Mouse (Mus musculus) left cerebral cortex, postnatal 4 days (tissue): ENCODE measurements around the gene Tapbpl. TPM values are rescaled to one million over a fixed set of nuclear protein-coding genes. Genes with fewer than 3 reads are reported as not detected.
A peak's percentile ranks its signal among the peaks of the same experiment; 100 is the strongest.

Experiments used
- DNase-seq: peaks from one replicate; pipeline ENCODE4 v3.0.0-alpha.2; 2022
- intact Hi-C: fragments of 180-260 bp; cut with DNase I; formaldehyde crosslinking; loops from one replicate; pipeline ENCODE4 v1.15.1; 2025
- total RNA-seq, 2 experiments: library from RNA; stranded (reverse); gene quantifications; 2 replicates each; pipeline ENCODE4 v1.2.3; 2021

The Tapbpl gene
- total RNA-seq, 2 experiments from 2014 or later, result 1.7 to 1.9 TPM

GRCm38 (mm10) chr6:125241566-125241965 lies 9.9 kb upstream of the Tapbpl start:
- intact Hi-C loops, result no loop called here
- DNase-seq, result no peak

GRCm38 (mm10) chr6:125240617-125241016 lies 9.0 kb upstream of the Tapbpl start:
- intact Hi-C loops, result no loop called here
- no peak for DNase-seq

- intact Hi-C loops, result no loop called here
- no peak for DNase-seq
Measured at GRCm38 (mm10) chr6:125239547-125239946, 7.9 kb upstream of the Tapbpl start.

GRCm38 (mm10) chr6:125238396-125238795 lies 6.7 kb upstream of the Tapbpl start:
- intact Hi-C loops, result no loop called here
- no peak for DNase-seq

GRCm38 (mm10) chr6:125237421-125237820 lies 5.8 kb upstream of the Tapbpl start:
- no peak for DNase-seq
- intact Hi-C loops, result no loop called here

GRCm38 (mm10) chr6:125236782-125237181 lies 5.1 kb upstream of the Tapbpl start, which contains the start of gene Cd27:
TSS of gene Cd27 (minus strand) at chr6:125237010.
- intact Hi-C loops, result no loop called here
- DNase-seq, result no peak

- intact Hi-C loops, result no loop called here
- no peak for DNase-seq
Measured at GRCm38 (mm10) chr6:125236341-125236740, 4.7 kb upstream of the Tapbpl start.

GRCm38 (mm10) chr6:125234520-125234828 lies 2.8 kb upstream of the Tapbpl start:
- intact Hi-C loops, result no loop called here
- DNase-seq, result no peak

GRCm38 (mm10) chr6:125233816-125234519 lies 2.3 kb upstream of the Tapbpl start:
- no peak for DNase-seq
- intact Hi-C loops, result no loop called here

GRCm38 (mm10) chr6:125232516-125232915 lies 856 bp upstream of the Tapbpl start:
- intact Hi-C loops, result no loop called here

GRCm38 (mm10) chr6:125232045-125232437 lies 381 bp upstream of the Tapbpl start:
- DNase-seq, result no peak
- intact Hi-C loops, result no loop called here

More at GRCm38 (mm10) chr6:125232516-125232915, 856 bp upstream of the Tapbpl start:
- no peak for DNase-seq

- intact Hi-C loops, result no loop called here
- DNase-seq, result no peak
Measured at GRCm38 (mm10) chr6:125230571-125230970, 1.1 kb downstream of the Tapbpl start.

GRCm38 (mm10) chr6:125225518-125226115 lies 6.0 kb downstream of the Tapbpl start:
- intact Hi-C loops, result no loop called here
- DNase-seq, result no peak

GRCm38 (mm10) chr6:125222577-125222976 lies 9.1 kb downstream of the Tapbpl start:
- intact Hi-C loops, result no loop called here

GRCm38 (mm10) chr6:125222146-125222545 lies 9.5 kb downstream of the Tapbpl start:
- no peak for DNase-seq
- intact Hi-C loops, result no loop called here

More at GRCm38 (mm10) chr6:125222577-125222976, 9.1 kb downstream of the Tapbpl start:
- no peak for DNase-seq

- intact Hi-C loops, result no loop called here
- DNase-seq, result no peak
Measured at GRCm38 (mm10) chr6:125221115-125221745, 10.4 kb downstream of the Tapbpl start.

GRCm38 (mm10) chr6:125218963-125219362 lies 12.7 kb downstream of the Tapbpl start:
- intact Hi-C loops, result loop anchor here (5.0 kb wide), 1 partner anchor 53 kb away; no protein-coding TSS in a partner anchor

GRCm38 (mm10) chr6:125217899-125218298 lies 13.8 kb downstream of the Tapbpl start:
- intact Hi-C loops, result loop anchor here (5.0 kb wide), 1 partner anchor 54 kb away; no protein-coding TSS in a partner anchor
- DNase-seq, result no peak

More at GRCm38 (mm10) chr6:125218963-125219362, 12.7 kb downstream of the Tapbpl start:
- DNase-seq, result peak; percentile 48

GRCm38 (mm10) chr6:125216898-125217297 lies 14.8 kb downstream of the Tapbpl start:
- DNase-seq, result no peak
- intact Hi-C loops, result loop anchor here (5.0 kb wide), 1 partner anchor 55 kb away; no protein-coding TSS in a partner anchor

GRCm38 (mm10) chr6:125215148-125215954 lies 16.3 kb downstream of the Tapbpl start, which contains the start of gene Vamp1:
TSS of gene Vamp1 (plus strand) at chr6:125215551.
- peak; percentile 92 for DNase-seq
- intact Hi-C loops, result loop anchor here (5.0 kb wide), 1 partner anchor 57 kb away; no protein-coding TSS in a partner anchor

GRCm38 (mm10) chr6:125213715-125214114 lies 17.9 kb downstream of the Tapbpl start:
- no peak for DNase-seq
- intact Hi-C loops, result no loop called here
